Mouse (Mus musculus) thymus, postnatal 0 days (tissue): ENCODE results near the gene Zan. TPM values are rescaled to one million over a fixed set of nuclear protein-coding genes. Genes with fewer than 3 reads are reported as not detected.

Experiments used
- DNase-seq: peaks from one replicate; pipeline ENCODE4 v3.0.0-alpha.2; 2015; ENCODE audit warnings: low spot score
- polyA plus RNA-seq: library from polyadenylated mRNA; unstranded; fragments of >200 nt; fragmentation: Nextera tagmentation; extraction: Ambion mirVana; gene quantifications from 2 replicates; pipeline ENCODE4 v1.2.1, GENCODE M21; 2015

The Zan gene
- polyA plus RNA-seq, result 0.01 and 0.08 TPM in 2 replicates

- no peak for DNase-seq
Measured at GRCm38 (mm10) chr5:137476964-137477363, at the start of gene Zan. Gene Zan, minus strand, starts transcription at chr5:137477064.

GRCm38 (mm10) chr5:137526192-137526936 is 49.5 kb upstream of the Zan start:
- DNase-seq, result peak; percentile 42

- DNase-seq, result no peak
Measured at GRCm38 (mm10) chr5:137525511-137525910, 48.6 kb upstream of the Zan start.

GRCm38 (mm10) chr5:137524671-137525070 is 47.8 kb upstream of the Zan start:
- no peak for DNase-seq

GRCm38 (mm10) chr5:137524251-137524515 is 47.3 kb upstream of the Zan start:
- no peak for DNase-seq

- DNase-seq, result no peak
Measured at GRCm38 (mm10) chr5:137523396-137524250, 46.8 kb upstream of the Zan start.

GRCm38 (mm10) chr5:137522711-137523110 is 45.8 kb upstream of the Zan start:
- no peak for DNase-seq

GRCm38 (mm10) chr5:137521861-137522260 is 45.0 kb upstream of the Zan start:
- DNase-seq, result no peak

GRCm38 (mm10) chr5:137519691-137520550 is 43.1 kb upstream of the Zan start:
- DNase-seq, result no peak

- no peak for DNase-seq
Measured at GRCm38 (mm10) chr5:137518436-137518835, 41.6 kb upstream of the Zan start, which contains the start of gene Gigyf1. Gene Gigyf1, plus strand, starts transcription at chr5:137518548.

GRCm38 (mm10) chr5:137514811-137515210 is 37.9 kb upstream of the Zan start:
- no peak for DNase-seq

- DNase-seq, result no peak
Measured at GRCm38 (mm10) chr5:137513951-137514721, 37.3 kb upstream of the Zan start.

- DNase-seq, result no peak
Measured at GRCm38 (mm10) chr5:137512847-137513794, 36.3 kb upstream of the Zan start.

- no peak for DNase-seq
Measured at GRCm38 (mm10) chr5:137511706-137512105, 34.8 kb upstream of the Zan start.

- peak; percentile 56 for DNase-seq
Measured at GRCm38 (mm10) chr5:137510573-137511390, 33.9 kb upstream of the Zan start.

GRCm38 (mm10) chr5:137510014-137510501 is 33.2 kb upstream of the Zan start:
- DNase-seq, result peak; percentile 69

- DNase-seq, result peak; percentile 35
Measured at GRCm38 (mm10) chr5:137504041-137504440, 27.2 kb upstream of the Zan start.

GRCm38 (mm10) chr5:137502667-137503110 is 25.8 kb upstream of the Zan start:
- DNase-seq, result peak; percentile 82
